Mouse (Mus musculus): ENCODE measurements at regions not wholly inside any gene's neighbourhood (a gene's known extent, or its start where the extent isn't known, plus 50 kb on each side); places are given as distances from the start of the nearest gene placed in this dataset.

- peak; percentile 31 for DNase-seq (ENCODE audit: low spot score)
These were observed 85.7 kb downstream of the 1700001O22Rik start for GRCm38 (mm10) chr2:30717566-30718328.

- peak; percentile 66 for DNase-seq (ENCODE audit: low spot score)
These were observed 86.6 kb downstream of the 1700001O22Rik start for GRCm38 (mm10) chr2:30716580-30717565.

GRCm38 (mm10) chr2:30715720-30716310, 87.6 kb downstream of the 1700001O22Rik start:
- DNase-seq (ENCODE audit: low spot score): no peak

- DNase-seq (ENCODE audit: low spot score): peak; percentile 70
These were observed 89.9 kb downstream of the 1700001O22Rik start for GRCm38 (mm10) chr2:30713535-30713934.

GRCm38 (mm10) chr2:30712841-30713401, 90.5 kb downstream of the 1700001O22Rik start:
- peak; percentile 38 for DNase-seq (ENCODE audit: low spot score)

- peak; percentile 95 for DNase-seq (ENCODE audit: low spot score)
These were observed 91.5 kb downstream of the 1700001O22Rik start for GRCm38 (mm10) chr2:30711853-30712498.

GRCm38 (mm10) chr2:30711476-30711852, 92.0 kb downstream of the 1700001O22Rik start:
- peak; percentile 33 for DNase-seq (ENCODE audit: low spot score)

GRCm38 (mm10) chr2:30710895-30711294, 92.6 kb downstream of the 1700001O22Rik start:
- DNase-seq (ENCODE audit: low spot score): no peak

GRCm38 (mm10) chr2:30709386-30709884, 94.0 kb downstream of the 1700001O22Rik start:
- DNase-seq (ENCODE audit: low spot score): peak; percentile 60

GRCm38 (mm10) chr2:30708762-30709385, 94.6 kb downstream of the 1700001O22Rik start:
- no peak for DNase-seq (ENCODE audit: low spot score)

- DNase-seq (ENCODE audit: low spot score): peak; percentile 92
These were observed 95.3 kb downstream of the 1700001O22Rik start for GRCm38 (mm10) chr2:30708001-30708683.

- DNase-seq (ENCODE audit: low spot score): peak; percentile 76
These were observed 96.1 kb downstream of the 1700001O22Rik start for GRCm38 (mm10) chr2:30707099-30708000.

GRCm38 (mm10) chr2:30706036-30706435, 97.4 kb downstream of the 1700001O22Rik start:
- DNase-seq (ENCODE audit: low spot score): no peak

GRCm38 (mm10) chr2:30703308-30703707, 100.2 kb downstream of the 1700001O22Rik start:
- DNase-seq (ENCODE audit: low spot score): no peak

GRCm38 (mm10) chr2:30702711-30703110, 100.8 kb downstream of the 1700001O22Rik start:
- no peak for DNase-seq (ENCODE audit: low spot score)

GRCm38 (mm10) chr2:30700890-30701289, 102.6 kb downstream of the 1700001O22Rik start:
- no peak for DNase-seq (ENCODE audit: low spot score)

- no peak for DNase-seq (ENCODE audit: low spot score)
These were observed 103.0 kb downstream of the 1700001O22Rik start for GRCm38 (mm10) chr2:30700471-30700870.

- peak; percentile 80 for DNase-seq (ENCODE audit: low spot score)
These were observed 103.5 kb downstream of the 1700001O22Rik start for GRCm38 (mm10) chr2:30699797-30700454.
